Mouse (Mus musculus) retina, adult 2 months (tissue): Measurements from ENCODE around the gene Mthfsl.
"Not testable (repeated sequence)": the region's sequence is repeated elsewhere in the genome, so short reads cannot be mapped to it uniquely, and the experiment has no call there.

Experiments used
- DNase-seq: peaks from one replicate; pipeline ENCODE4 v3.0.0-alpha.2; 2012; ENCODE audit warnings: low read depth, low spot score

The Mthfsl gene

DNA sequence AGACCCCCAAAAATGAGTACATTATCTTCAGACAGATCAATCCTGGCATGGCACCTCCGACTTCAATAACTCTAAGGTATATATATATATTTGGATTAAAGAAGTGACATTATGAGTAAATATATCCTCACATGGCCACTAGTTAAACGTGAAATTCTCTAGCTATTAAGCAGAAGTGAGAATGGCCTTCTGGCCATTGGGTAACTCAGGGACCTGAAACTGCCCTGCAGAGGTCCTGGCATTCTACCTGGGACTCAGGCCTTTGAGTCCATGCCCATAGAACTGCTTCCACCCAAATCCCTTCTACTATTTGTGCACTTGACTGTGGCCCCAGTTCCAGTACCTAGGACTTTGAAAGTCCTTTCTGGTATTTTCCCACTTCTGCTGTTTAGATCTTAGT is 28.8 kb downstream of the Mthfsl start:
- not testable (repeated sequence) for DNase-seq

GRCm38 (mm10) chr9:88689451-88689850 is 30.6 kb downstream of the Mthfsl start:
- DNase-seq = not testable (repeated sequence)

- not testable (repeated sequence) for DNase-seq
These were observed 33.4 kb downstream of the Mthfsl start for GRCm38 (mm10) chr9:88686719-88687118.

DNA sequence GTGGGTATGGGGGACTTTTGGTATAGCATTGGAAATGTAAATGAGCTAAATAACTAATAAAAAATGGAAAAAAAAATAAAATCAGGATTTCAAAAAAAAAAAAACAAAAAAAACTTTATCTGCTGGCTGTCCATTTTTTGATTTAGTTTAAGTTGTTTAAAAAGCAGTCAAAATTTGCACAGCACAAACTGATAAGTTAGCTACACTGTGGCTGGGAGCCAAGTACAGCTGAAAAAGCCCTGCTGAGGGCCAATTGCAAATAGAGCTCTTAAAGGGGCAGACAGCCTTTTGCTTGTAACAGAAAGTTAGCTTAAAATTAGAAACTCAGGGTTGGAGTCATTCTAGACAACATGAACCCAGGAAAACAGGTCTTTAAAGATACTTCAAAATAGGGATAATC is 61.8 kb downstream of the Mthfsl start:
- DNase-seq = not testable (repeated sequence)

DNA sequence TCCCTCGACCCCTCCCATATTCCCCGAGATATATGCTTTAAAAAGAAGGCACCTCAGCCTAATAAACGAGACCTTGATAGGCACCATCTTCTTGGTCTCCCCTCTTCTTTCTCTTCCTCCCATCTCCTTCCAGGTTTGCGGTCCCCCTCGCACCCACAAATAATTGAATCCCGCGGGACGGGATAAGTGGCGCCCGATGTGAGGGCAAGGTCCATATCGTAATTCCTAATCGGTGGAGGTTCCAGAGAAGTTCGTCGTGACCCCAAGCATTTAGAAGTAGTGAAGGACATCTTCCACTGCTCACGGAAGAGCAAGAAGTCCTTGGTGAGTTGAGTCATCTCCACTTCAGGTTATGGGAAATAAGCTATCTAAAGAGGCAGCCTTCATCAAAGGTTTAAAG is 69.4 kb downstream of the Mthfsl start:
- DNase-seq = not testable (repeated sequence)
